Mouse (Mus musculus): ENCODE measurements around the gene C1ql1.
A peak's percentile ranks its signal among the peaks of the same experiment; 100 is the strongest.

Gene C1ql1

DNA sequence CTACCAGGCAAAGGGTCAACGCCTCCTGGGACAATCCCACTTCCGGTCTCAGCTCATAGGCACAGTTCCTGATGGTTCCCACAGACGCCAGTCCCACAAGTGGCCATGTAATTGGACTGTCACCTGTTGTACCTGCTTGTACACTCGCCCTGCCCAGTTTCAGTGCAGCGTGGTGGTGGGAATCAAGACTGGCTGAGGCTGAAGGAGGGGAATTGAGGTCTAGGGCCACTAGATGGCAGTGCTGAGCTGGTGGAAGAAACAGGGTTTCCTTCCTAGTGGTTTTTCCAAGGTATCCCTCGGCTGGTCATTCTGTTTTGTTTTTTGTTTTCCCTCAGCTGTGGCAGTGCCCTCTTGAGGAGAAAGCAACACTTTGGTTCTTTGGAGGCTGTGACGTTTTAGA lies 45.7 kb downstream of the C1ql1 start, which contains the start of gene Gfap:
Gfap (minus strand) TSS at position 150 of the 400 bp plus-strand sequence.
- peak; percentile 72 for DNase-seq (ENCODE audit: low spot score)

DNA sequence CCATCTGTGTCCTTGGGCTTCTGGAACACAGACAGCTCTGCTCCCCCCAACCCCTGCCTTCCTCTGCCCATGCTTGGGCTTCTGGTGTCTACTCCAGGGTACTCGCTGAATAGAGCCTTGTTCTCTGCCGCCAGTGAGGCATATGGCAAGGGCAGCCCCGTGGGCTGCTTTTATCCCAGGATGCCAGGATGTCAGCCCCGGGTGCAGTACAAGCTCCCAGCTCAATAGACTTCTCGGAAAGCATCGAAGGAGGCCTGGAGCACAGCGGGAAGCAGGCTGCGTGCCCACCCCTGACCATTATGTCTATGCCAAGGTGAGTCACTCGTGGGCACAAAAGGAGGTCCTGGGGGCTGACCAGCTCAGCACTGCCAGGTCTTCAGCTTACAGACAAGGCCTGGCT lies 48.1 kb downstream of the C1ql1 start:
- DNase-seq (ENCODE audit: low spot score), result no peak

DNA sequence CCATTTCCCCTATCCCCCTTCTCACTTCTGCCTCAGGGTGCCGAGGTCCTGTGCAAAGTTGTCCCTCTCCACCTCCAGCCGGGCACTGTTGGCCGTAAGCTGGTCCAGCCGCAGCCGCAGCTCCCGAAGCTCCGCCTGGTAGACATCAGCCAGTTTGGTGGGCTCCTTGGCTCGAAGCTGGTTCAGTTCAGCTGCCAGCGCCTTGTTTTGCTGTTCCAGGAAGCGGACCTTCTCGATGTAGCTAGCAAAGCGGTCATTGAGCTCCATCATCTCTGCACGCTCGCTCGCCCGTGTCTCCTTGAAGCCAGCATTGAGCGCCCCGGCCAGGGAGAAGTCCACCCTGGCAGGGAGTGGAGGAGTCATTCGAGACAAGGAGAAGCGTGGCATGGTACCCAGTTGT lies 49.8 kb downstream of the C1ql1 start:
- DNase-seq (ENCODE audit: low spot score), result no peak

DNA sequence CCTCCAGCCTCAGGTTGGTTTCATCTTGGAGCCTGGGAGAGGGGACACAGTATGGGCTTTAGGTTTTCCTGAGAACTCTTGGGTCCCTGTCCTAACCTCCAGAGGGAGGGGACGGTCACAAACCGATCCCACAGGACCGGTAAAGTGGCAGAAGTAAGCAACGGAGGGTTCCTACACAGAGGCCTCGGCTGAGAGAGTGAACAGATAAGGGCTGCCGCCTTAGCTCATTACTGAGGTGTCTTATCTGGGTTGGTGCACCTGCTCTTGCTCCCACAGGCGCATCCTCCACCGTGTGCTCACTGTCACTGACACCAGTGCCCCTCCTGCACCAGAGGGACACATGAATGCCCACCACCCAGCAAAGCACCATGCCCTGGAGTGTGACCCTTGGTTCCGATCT lies 50.7 kb downstream of the C1ql1 start:
- peak; percentile 85 for DNase-seq (ENCODE audit: low spot score)

DNA sequence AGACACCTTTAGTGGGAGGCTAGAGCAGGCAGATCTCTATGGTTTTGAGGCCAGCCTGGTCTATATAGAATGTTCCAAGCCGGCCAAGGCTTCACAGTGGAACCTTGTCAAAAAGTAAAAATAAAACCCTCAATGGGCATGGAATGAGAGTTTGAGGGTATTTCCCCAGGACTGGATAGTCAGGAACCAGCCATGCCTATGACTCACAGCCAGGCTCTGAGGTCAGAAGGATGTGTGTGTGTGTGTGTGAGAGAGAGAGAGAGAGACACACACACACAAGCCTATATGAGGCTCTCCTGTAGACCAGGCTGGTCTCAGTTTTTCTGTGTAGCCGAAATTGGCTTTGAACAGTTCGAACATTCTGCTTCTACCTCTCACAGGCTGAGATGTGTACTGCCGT lies 51.8 kb downstream of the C1ql1 start:
- DNase-seq (ENCODE audit: low spot score), result no peak

DNA sequence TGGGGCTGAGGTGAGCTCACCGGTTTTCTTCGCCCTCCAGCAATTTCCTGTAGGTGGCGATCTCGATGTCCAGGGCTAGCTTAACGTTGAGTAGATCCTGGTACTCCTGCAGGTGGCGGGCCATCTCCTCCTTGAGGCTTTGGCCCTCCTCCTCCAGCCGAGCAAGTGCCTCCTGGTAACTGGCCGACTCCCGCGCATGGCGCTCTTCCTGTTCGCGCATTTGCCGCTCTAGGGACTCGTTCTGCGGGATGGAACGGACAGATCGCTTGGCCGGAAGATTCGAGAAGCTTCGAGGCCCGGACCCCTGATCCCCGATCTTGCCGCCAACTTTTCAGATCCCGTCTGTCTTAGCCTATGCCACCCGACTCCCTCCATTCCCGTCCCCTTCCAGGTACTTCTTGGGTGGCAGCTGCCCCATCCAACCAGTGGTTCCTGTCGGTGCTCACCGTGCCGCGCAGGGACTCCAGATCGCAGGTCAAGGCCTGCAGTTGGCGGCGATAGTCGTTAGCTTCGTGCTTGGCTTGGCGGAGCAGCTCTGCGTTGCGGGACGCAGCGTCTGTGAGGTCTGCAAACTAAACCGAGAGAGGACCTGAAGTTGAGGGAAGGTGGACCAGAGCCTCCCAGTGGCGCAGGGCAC lies 53.4 kb downstream of the C1ql1 start:
- peak; percentile 82 for DNase-seq (ENCODE audit: low spot score)

DNA sequence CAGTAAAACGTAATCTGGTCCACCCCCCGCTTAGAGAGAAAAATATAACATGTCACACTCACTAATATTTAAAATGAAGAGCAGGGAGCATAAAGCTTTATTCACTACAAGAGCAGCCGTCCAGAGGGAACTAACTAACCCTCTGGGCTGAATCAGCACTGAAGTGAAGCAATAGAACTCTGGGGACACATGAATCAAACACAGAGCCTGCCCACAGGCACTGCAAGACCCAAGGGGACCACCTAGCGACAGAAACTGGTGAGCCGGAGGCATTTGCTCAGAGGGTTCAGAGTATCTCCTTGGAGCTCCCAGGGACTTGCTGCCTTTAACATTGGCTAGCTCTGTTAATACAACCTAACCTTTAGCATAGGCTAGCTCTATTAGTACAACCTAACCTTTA lies 56.4 kb downstream of the C1ql1 start:
- no peak for DNase-seq (ENCODE audit: low spot score)
